ENCODE assay signal across 25 mouse cellular contexts in genomic region chr2:33397036-33397435, GRCm38 (mm10). TPM values are rescaled to one million over a fixed set of nuclear protein-coding genes. Genes with fewer than 3 reads are reported as not detected.
DNase-seq lines count a peak whose midpoint lies in the region; ATAC-seq lines count a peak whose summit lies in the region.
"Had no signal": no experiment of that assay in that cellular context is flagged by ENCODE, and none has a peak within 500 bp of the region (broad histone marks: within the 10 kb centered on the region; RNA-seq: fewer than 3 reads in every experiment).

No protein-coding gene starts in this region.

- no peaks in the 10 kb centered on the region for H3K27me3 ChIP-seq in embryonic facial prominence, embryonic 11.5 days (ENCODE audit: control insufficient read depth, insufficient read depth, low read length)
- no peaks in the 10 kb centered on the region for H3K27me3 ChIP-seq in embryonic facial prominence, embryonic 10.5 days (replicated peaks; ENCODE audit: low read depth, poor library complexity, severe bottlenecking)
- H3K27me3 ChIP-seq: CH12.LX; embryonic facial prominence, embryonic 13.5 days; forebrain, embryonic 13.5 days; forebrain, embryonic 15.5 days; Patski had no signal

- peak; percentile 23 for DNase-seq in embryonic facial prominence, embryonic 11.5 days (ENCODE audit: low spot score)
- no peak for DNase-seq in embryonic facial prominence, embryonic 10.5 days (ENCODE audit: low spot score)
- peak; percentile 60 for DNase-seq in urinary bladder, postnatal 14 days (ENCODE audit: low spot score)
- no peak for DNase-seq in urinary bladder, postnatal 10 days (ENCODE audit: low spot score)
- peak; percentile 29 to 52 for DNase-seq in urinary bladder, postnatal 36 days (ENCODE audit: low spot score in 2 of 2)
- DNase-seq in urinary bladder, postnatal 4 days (ENCODE audit: low spot score in 2 of 2): no peak
- DNase-seq: adrenal gland, adult 8-10 months; adrenal gland, postnatal 14 days; adrenal gland, postnatal 36 days; B cell, adult 2 months; cerebellum, adult 11-12 months; cerebellum, adult 2 months; cerebellum, adult 9-10 months; cerebellum, postnatal 10 days; cerebellum, postnatal 36 days; embryo, embryonic 11 days; forebrain, postnatal 0 days had no signal

- H3K27ac ChIP-seq in embryonic facial prominence, embryonic 11.5 days (replicated peaks; ENCODE audit: low read depth, low read length): no peak overlapping the region
- H3K27ac ChIP-seq in embryonic facial prominence, embryonic 10.5 days (replicated peaks): no peak overlapping the region
- H3K27ac ChIP-seq: embryonic facial prominence, embryonic 13.5 days; forebrain, embryonic 13.5 days; forebrain, embryonic 15.5 days had no signal

- H3K4me3 ChIP-seq in embryonic facial prominence, embryonic 11.5 days (ENCODE audit: low read depth, low read length): no peak overlapping the region
- H3K4me3 ChIP-seq in embryonic facial prominence, embryonic 10.5 days: no peak overlapping the region
- H3K4me3 ChIP-seq: embryonic facial prominence, embryonic 13.5 days; forebrain, embryonic 13.5 days; forebrain, embryonic 15.5 days had no signal

- ATAC-seq in embryonic facial prominence, embryonic 11.5 days (replicated peaks; ENCODE audit: insufficient number of reproducible peaks, low FRiP score, low TSS enrichment, low read depth): no peak
- ATAC-seq: activated CD4-positive, CD25-positive, alpha-beta regulatory T cell, adult 4 months; CD4-positive, CD25-positive, alpha-beta regulatory T cell, adult 4 months; forebrain, embryonic 13.5 days; forebrain, embryonic 15.5 days; forebrain, postnatal 0 days; Patski had no signal

- H3K4me2 ChIP-seq in embryonic facial prominence, embryonic 11.5 days (ENCODE audit: low read depth, low read length): no peak overlapping the region
- H3K4me2 ChIP-seq: embryonic facial prominence, embryonic 13.5 days; forebrain, embryonic 13.5 days; forebrain, embryonic 15.5 days had no signal

- no peaks in the 10 kb centered on the region for H3K36me3 ChIP-seq in embryonic facial prominence, embryonic 11.5 days (replicated peaks; ENCODE audit: control insufficient read depth, insufficient read depth, low read depth, low read length)
- H3K36me3 ChIP-seq in embryonic facial prominence, embryonic 10.5 days (replicated peaks): no peaks in the 10 kb centered on the region
- H3K36me3 ChIP-seq: embryonic facial prominence, embryonic 13.5 days; forebrain, embryonic 15.5 days; G1E had no signal

- no peaks in the 10 kb centered on the region for H3K9me3 ChIP-seq in embryonic facial prominence, embryonic 11.5 days (replicated peaks; ENCODE audit: control insufficient read depth, low read length)
- no peaks in the 10 kb centered on the region for H3K9me3 ChIP-seq in embryonic facial prominence, embryonic 10.5 days
- H3K9me3 ChIP-seq: embryonic facial prominence, embryonic 13.5 days; forebrain, embryonic 13.5 days; forebrain, embryonic 15.5 days; G1E had no signal

- 72% methylated on average over 4 of the region's 4 CpGs for WGBS in embryonic facial prominence, embryonic 11.5 days
- 79% methylated on average over 4 of the region's 4 CpGs for WGBS in embryonic facial prominence, embryonic 10.5 days

- H3K9ac ChIP-seq in embryonic facial prominence, embryonic 11.5 days (replicated peaks; ENCODE audit: low read length): no peak overlapping the region
- H3K9ac ChIP-seq: embryonic facial prominence, embryonic 13.5 days; forebrain, embryonic 13.5 days; forebrain, embryonic 15.5 days; forebrain, postnatal 0 days had no signal

- no peaks in the 10 kb centered on the region for H3K4me1 ChIP-seq in embryonic facial prominence, embryonic 11.5 days (ENCODE audit: control insufficient read depth, insufficient read depth, low read length)
- 0 out of 2 replicates have a peak, but pooled peaks cover 3% of the 10 kb centered on the region for H3K4me1 ChIP-seq in embryonic facial prominence, embryonic 10.5 days
- H3K4me1 ChIP-seq: embryonic facial prominence, embryonic 13.5 days had no signal

RNA-seq across cellular contexts. Expression of gene Ralgps1, which starts 25.8 kb away (rescaled TPM):
- 3.9 and 5.2 TPM in 2 replicates for polyA plus RNA-seq in embryonic facial prominence, embryonic 11.5 days (2014; fragmentation: Nextera tagmentation; extraction: Ambion mirVana)
- polyA plus RNA-seq in embryonic facial prominence, embryonic 10.5 days (2016; fragmentation: Nextera tagmentation; extraction: Ambion mirVana): 4.8 and 5.5 TPM in 2 replicates

RNA-seq across cellular contexts. Expression of gene Zbtb34, which starts 34.1 kb away (rescaled TPM):
- 7.2 and 7.6 TPM in 2 replicates for polyA plus RNA-seq in embryonic facial prominence, embryonic 11.5 days (2014; fragmentation: Nextera tagmentation; extraction: Ambion mirVana)
- polyA plus RNA-seq in embryonic facial prominence, embryonic 10.5 days (2016; fragmentation: Nextera tagmentation; extraction: Ambion mirVana): 7.4 and 7.5 TPM in 2 replicates

Comparison
In these comparisons a context has a peak if more than half of its experiments do, and no peak if none do; other contexts are left out.
1. DNase-seq: peak in embryonic facial prominence, embryonic 11.5 days (single experiment), urinary bladder, postnatal 14 days (single experiment) and urinary bladder, postnatal 36 days (2 of 2); none in embryonic facial prominence, embryonic 10.5 days (single experiment), urinary bladder, postnatal 10 days (single experiment) and urinary bladder, postnatal 4 days (0 of 2).